Mouse (Mus musculus) small intestine, adult 2 months (tissue): ENCODE results near the gene Phb.

ENCODE experiments used
- CTCF ChIP-seq: fragments of 200-500 bp; IDR thresholded peaks from 2 replicates; pipeline ENCODE4 v1.5.1; 2012; ENCODE audit warnings: low read depth, mild to moderate bottlenecking, control low read depth, inconsistent platforms, low read length, moderate library complexity, mixed read lengths; ENCODE audit not compliant: insufficient replicate concordance, insufficient read length; ENCODE audit errors: extremely low read depth
- POLR2A ChIP-seq: fragments of 200-500 bp; IDR thresholded peaks from 2 replicates; pipeline ENCODE4 v1.6.1; 2012; ENCODE audit warnings: low read depth, mild to moderate bottlenecking, control low read depth, inconsistent platforms, low read length, moderate library complexity

DNA sequence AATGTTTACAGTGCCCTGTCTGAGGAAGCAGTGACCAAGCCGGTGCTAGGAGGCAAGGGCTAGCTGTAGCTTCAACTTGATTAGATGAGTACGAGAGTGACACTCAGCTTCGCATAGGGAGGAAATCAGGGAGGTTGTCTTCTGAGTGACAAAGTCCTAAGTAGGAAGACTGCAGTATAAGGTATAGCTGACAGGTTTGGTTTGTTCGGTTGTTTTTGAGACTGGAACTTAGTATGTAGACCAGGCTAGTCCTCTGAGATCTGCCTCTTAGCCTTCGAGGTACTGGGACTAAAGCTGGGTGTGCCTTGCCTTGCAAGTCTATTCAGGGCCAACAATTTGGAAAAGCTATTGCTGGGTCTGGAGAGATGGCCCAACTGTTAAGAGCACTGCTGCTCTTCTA, 56.5 kb downstream of the Phb start, which contains the start of gene B130006D01Rik:
- no peak for TF ChIP-seq POLR2A
- no peak for TF ChIP-seq CTCF
